Mouse (Mus musculus) lung, postnatal 0 days (tissue): ENCODE data around the gene Syn3. TPM values are rescaled to one million over a fixed set of nuclear protein-coding genes. Genes with fewer than 3 reads are reported as not detected.
A peak's percentile ranks its signal among the peaks of the same experiment; 100 is the strongest.

Experiments used
- ATAC-seq: fragments of 200-750 bp; cut with Nextera tagmentation; 2 replicates; pipeline ENCODE4 v1.8.0; 2017; ENCODE audit warnings: moderate library complexity
- DNase-seq: peaks from one replicate; pipeline ENCODE4 v3.0.0-alpha.2; 2016; ENCODE audit warnings: low spot score
- H3K27ac ChIP-seq: fragments of 300-500 bp; sonication (generic); 2 replicates; pipeline ENCODE4 v1.5.1; 2014; ENCODE audit warnings: antibody characterized with exemption, mild to moderate bottlenecking, low read length, mixed read lengths
- H3K27me3 ChIP-seq: fragments of 300-500 bp; sonication (generic); replicated peaks from 2 replicates; pipeline ENCODE4 v1.6.1; 2014; ENCODE audit warnings: low read length, mixed read lengths; ENCODE audit not compliant: insufficient read depth
- H3K36me3 ChIP-seq: fragments of 300-500 bp; sonication (generic); 2 replicates; pipeline ENCODE4 v1.6.1; 2014; ENCODE audit warnings: low read length, mixed read lengths; ENCODE audit not compliant: insufficient read depth
- H3K4me1 ChIP-seq: fragments of 300-500 bp; sonication (generic); 2 replicates; pipeline ENCODE4 v1.6.1; 2014; ENCODE audit warnings: antibody characterized with exemption, low read depth, low read length, mixed read lengths; ENCODE audit not compliant: insufficient read depth
- H3K4me2 ChIP-seq: fragments of 300-500 bp; sonication (generic); replicated peaks from 2 replicates; pipeline ENCODE4 v1.6.1; 2014; ENCODE audit warnings: low read depth, mild to moderate bottlenecking, low read length, moderate library complexity, mixed read lengths
- H3K4me3 ChIP-seq: fragments of 300-500 bp; sonication (generic); 2 replicates; pipeline ENCODE4 v1.5.1; 2014; ENCODE audit warnings: low read depth, low read length
- H3K9ac ChIP-seq: fragments of 300-500 bp; sonication (generic); replicated peaks from 2 replicates; pipeline ENCODE4 v1.6.1; 2014; ENCODE audit warnings: low read depth, mild to moderate bottlenecking
- H3K9me3 ChIP-seq: fragments of 300-500 bp; sonication (generic); 2 replicates; pipeline ENCODE4 v1.6.1; 2016; ENCODE audit warnings: low read length, mixed read lengths
- CTCF ChIP-seq: IDR thresholded peaks from 2 replicates; pipeline ENCODE4 v1.5.1; 2016; ENCODE audit warnings: antibody characterized with exemption, mild to moderate bottlenecking
- EP300 ChIP-seq: IDR thresholded peaks from 2 replicates; pipeline ENCODE4 v1.6.1; 2016; ENCODE audit warnings: antibody characterized with exemption, mild to moderate bottlenecking, control low read depth
- WGBS: fragments of 180-500 bp; shearing (Covaris S2); extraction: QIAGEN DNeasy Blood & Tissue Kit; methylation state at CpG from one replicate; pipeline ENCODE4 v1.1.7; 2014; 5-methylcytosine and 5-hydroxymethylcytosine counted together
- polyA plus RNA-seq: library from polyadenylated mRNA; unstranded; fragments of >200 nt; fragmentation: Nextera tagmentation; extraction: Ambion mirVana; gene quantifications from 2 replicates; pipeline ENCODE4 v1.2.1, GENCODE M21; 2015

Syn3 gene
- polyA plus RNA-seq, 1 experiment from 2014 or later, result 0.72 TPM

GRCm38 (mm10) chr10:86315513-86315912 lies 183.2 kb downstream of the Syn3 start:
- Histone ChIP-seq H3K9ac (no peak overlapping the region), H3K27me3 (no peaks in the 10 kb centered on the region), H3K4me2 (no peak overlapping the region), H3K36me3 (peaks cover 5% of the 10 kb centered on the region; the same call in 1 of the 2 replicates), H3K4me3 (no peak overlapping the region), H3K27ac (no peak overlapping the region), H3K9me3 (no peaks in the 10 kb centered on the region), H3K4me1 (peaks cover 5% of the 10 kb centered on the region; the same call in 1 of the 2 replicates)
- 44% methylated on average over 3 of the region's 3 CpGs for WGBS
- ATAC-seq, result no peak
- TF ChIP-seq CTCF (no peak), EP300 (no peak)
- DNase-seq, result no peak

- no peak for DNase-seq
- no peak overlapping the region for H3K27ac ChIP-seq
- no peak overlapping the region for H3K9ac ChIP-seq
Observed at GRCm38 (mm10) chr10:86313448-86313847, 185.2 kb downstream of the Syn3 start.

GRCm38 (mm10) chr10:86312976-86313375 lies 185.7 kb downstream of the Syn3 start:
- Histone ChIP-seq H3K36me3 (peaks cover 6% of the 10 kb centered on the region; the same call in 1 of the 2 replicates), H3K27ac (no peak overlapping the region), H3K9me3 (no peaks in the 10 kb centered on the region), H3K4me2 (no peak overlapping the region), H3K4me1 (0 out of 2 replicates have a peak, but pooled peaks cover 5% of the 10 kb centered on the region), H3K4me3 (no peak overlapping the region), H3K27me3 (no peaks in the 10 kb centered on the region), H3K9ac (no peak overlapping the region)
- no peak for ATAC-seq
- DNase-seq, result no peak
- no peak for TF ChIP-seq CTCF
- no peak for TF ChIP-seq EP300
- 74% methylated on average over 3 of the region's 3 CpGs for WGBS

More at GRCm38 (mm10) chr10:86313448-86313847, 185.2 kb downstream of the Syn3 start:
- H3K9me3 ChIP-seq, result no peaks in the 10 kb centered on the region
- TF ChIP-seq EP300, result no peak
- no peak for TF ChIP-seq CTCF
- peaks cover 5% of the 10 kb centered on the region; the same call in 1 of the 2 replicates for H3K36me3 ChIP-seq
- H3K4me2 ChIP-seq, result no peak overlapping the region
- no peak for ATAC-seq
- 67% methylated on average over 1 of the region's 1 CpGs for WGBS
- no peaks in the 10 kb centered on the region for H3K27me3 ChIP-seq
- peaks cover 5% of the 10 kb centered on the region; the same call in 1 of the 2 replicates for H3K4me1 ChIP-seq
- H3K4me3 ChIP-seq, result no peak overlapping the region

GRCm38 (mm10) chr10:86310527-86310926 lies 188.2 kb downstream of the Syn3 start:
- Histone ChIP-seq H3K27me3 (no peaks in the 10 kb centered on the region), H3K27ac (peak overlapping the region; percentile 47; the same call in 1 of the 2 replicates), H3K4me1 (0 out of 2 replicates have a peak, but pooled peaks cover 5% of the 10 kb centered on the region), H3K4me3 (no peak overlapping the region), H3K4me2 (no peak overlapping the region), H3K9me3 (no peaks in the 10 kb centered on the region), H3K36me3 (peaks cover 16% of the 10 kb centered on the region; the same call in 1 of the 2 replicates), H3K9ac (no peak overlapping the region)
- TF ChIP-seq EP300 (no peak), CTCF (no peak)
- ATAC-seq, result peak; percentile 88
- peak; percentile 95 for DNase-seq
- 22% methylated on average over 6 of the region's 6 CpGs for WGBS

- ATAC-seq (no peak), DNase-seq (peak; percentile 33)
- Histone ChIP-seq H3K27me3 (no peaks in the 10 kb centered on the region), H3K27ac (no peak overlapping the region), H3K9me3 (no peaks in the 10 kb centered on the region), H3K4me1 (peaks cover 6% of the 10 kb centered on the region; the same call in 1 of the 2 replicates), H3K4me3 (no peak overlapping the region), H3K9ac (no peak overlapping the region), H3K36me3 (peaks cover 16% of the 10 kb centered on the region; the same call in 1 of the 2 replicates), H3K4me2 (no peak overlapping the region)
- no peak for TF ChIP-seq EP300
- TF ChIP-seq CTCF, result no peak
- WGBS, result 78% methylated on average over 4 of the region's 4 CpGs
Observed at GRCm38 (mm10) chr10:86307235-86307634, 191.5 kb downstream of the Syn3 start.

GRCm38 (mm10) chr10:86304583-86304982 lies 194.1 kb downstream of the Syn3 start:
- H3K27ac ChIP-seq, result no peak overlapping the region
- peak overlapping the region; percentile 27; the same call in 1 of the 2 replicates for H3K4me2 ChIP-seq
- TF ChIP-seq EP300, result no peak
- 0 out of 2 replicates have a peak, but pooled peaks have one; percentile 9 for TF ChIP-seq CTCF
- H3K36me3 ChIP-seq, result peaks cover 11% of the 10 kb centered on the region; the same call in 1 of the 2 replicates
- ATAC-seq, result no peak
- DNase-seq, result no peak
- peaks cover 6% of the 10 kb centered on the region; the same call in 1 of the 2 replicates for H3K4me1 ChIP-seq
- H3K27me3 ChIP-seq, result no peaks in the 10 kb centered on the region
- H3K9me3 ChIP-seq, result no peaks in the 10 kb centered on the region
- H3K9ac ChIP-seq, result no peak overlapping the region
- WGBS, result 23% methylated on average over 2 of the region's 2 CpGs
- H3K4me3 ChIP-seq, result no peak overlapping the region
